Mouse (Mus musculus) urinary bladder, postnatal 36 days (tissue): Measurements from ENCODE around the gene Atp1a1.
A peak's percentile ranks its signal among the peaks of the same experiment; 100 is the strongest.

Source experiments
- DNase-seq, 2 experiments: peaks; one replicate each; pipeline ENCODE4 v3.0.0; 2022; ENCODE audit warnings: low spot score in 2 of 2, mixed read lengths in 1 of 2

The Atp1a1 gene

GRCm38 (mm10) chr3:101552621-101553620 is 51.6 kb downstream of the Atp1a1 start:
- peak in 1 of 2 experiments; percentile 14 for DNase-seq

GRCm38 (mm10) chr3:101551457-101552230 is 52.8 kb downstream of the Atp1a1 start:
- no peak for DNase-seq

GRCm38 (mm10) chr3:101549749-101550148 is 54.7 kb downstream of the Atp1a1 start:
- no peak for DNase-seq

- no peak for DNase-seq
Measured at GRCm38 (mm10) chr3:101544116-101544515, 60.4 kb downstream of the Atp1a1 start.

GRCm38 (mm10) chr3:101541571-101541970 is 62.9 kb downstream of the Atp1a1 start:
- no peak for DNase-seq

GRCm38 (mm10) chr3:101540568-101540967 is 63.9 kb downstream of the Atp1a1 start:
- DNase-seq = no peak

DNA sequence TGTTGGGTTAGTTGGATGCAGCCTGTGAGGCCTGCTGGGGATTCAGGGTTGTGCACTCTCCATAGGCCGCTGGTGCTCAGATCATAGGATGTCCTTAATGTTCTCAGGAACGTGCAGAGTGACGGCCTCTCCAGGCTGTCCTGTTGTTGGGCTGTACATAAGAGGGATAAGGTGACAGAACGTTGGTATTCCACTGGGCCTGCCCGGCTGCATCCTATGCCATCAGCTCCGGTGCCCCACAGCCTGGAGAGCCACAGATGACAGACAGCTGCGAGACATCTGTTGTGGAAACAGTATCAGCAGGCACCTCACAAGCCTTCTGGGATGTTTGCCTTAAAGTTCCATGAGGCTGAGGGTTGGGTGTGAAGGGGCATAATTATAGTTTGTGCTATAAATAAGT is 68.2 kb downstream of the Atp1a1 start:
- no peak for DNase-seq

DNA sequence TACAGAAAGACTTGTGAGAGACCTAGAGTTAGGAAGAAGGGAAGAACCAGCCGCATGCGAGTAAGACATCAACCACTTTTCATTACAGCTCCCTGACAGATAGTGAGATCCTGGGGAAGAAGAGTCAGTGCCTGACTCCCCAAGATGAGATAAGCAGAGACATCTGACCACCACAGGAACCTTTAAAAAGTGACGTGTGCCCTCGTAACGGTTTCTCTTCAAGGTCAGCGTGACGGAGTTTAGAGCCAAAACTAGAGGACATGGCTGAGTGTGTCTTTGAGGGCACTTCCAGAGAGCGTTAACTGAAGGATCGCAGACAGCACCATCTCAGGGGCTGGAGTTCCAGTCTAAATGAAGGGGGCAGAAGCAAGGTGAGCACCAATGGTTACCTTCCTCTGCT is 70.2 kb downstream of the Atp1a1 start:
- DNase-seq = no peak

- DNase-seq = no peak
Measured at GRCm38 (mm10) chr3:101533373-101533772, 71.1 kb downstream of the Atp1a1 start.

DNA sequence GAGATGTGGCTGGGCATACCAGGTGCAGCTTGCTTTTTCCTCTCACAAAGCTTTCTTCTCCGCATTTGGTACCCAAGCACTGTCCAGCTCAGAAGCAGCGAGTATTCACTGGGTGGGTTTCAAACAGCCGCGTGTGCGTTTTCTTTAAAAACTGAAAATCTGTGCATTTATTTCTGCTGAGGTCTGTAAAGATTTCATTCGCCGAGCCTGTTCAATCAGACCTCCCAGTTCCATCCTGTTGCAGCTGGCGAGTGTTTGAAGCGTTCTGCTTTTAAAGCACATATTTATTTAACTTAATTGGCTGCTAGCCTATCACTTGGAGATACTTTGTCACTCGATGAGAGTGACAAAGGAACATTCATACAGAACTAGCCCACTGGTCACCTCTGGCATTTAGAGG is 73.6 kb downstream of the Atp1a1 start:
- no peak for DNase-seq

DNA sequence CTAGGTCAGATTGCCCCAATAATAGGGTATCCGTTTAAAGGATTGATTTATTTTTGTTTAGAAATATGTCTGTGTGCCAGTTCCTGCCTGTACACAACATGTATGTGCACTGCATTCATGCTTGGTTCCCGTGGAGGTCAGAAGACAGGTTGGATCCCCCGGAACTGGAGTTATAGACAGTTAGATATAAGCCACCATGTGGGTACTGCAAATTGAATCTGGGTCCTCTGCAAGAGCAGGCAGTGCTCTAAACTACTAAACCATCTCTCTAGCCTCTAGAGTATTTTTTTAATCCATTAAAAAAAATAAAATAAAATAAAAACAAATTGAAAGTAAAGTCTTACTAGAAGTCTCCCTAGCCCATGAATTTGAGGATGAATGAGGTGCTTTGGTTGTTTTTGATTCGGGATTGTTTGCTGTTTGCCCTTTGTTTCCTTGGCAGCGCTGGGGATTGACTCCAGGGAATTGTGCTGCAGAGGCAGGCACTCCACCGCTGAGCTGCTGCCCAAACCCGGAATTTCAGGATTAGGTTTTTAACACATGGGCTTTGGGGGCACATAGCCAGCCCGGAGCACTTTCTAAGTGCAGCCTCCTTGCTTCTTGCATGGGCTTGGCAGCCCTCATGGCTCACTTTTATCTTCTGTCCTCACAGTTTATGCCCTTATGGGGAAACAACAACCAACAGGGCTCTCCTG is 75.4 kb downstream of the Atp1a1 start:
- no peak for DNase-seq

GRCm38 (mm10) chr3:101528157-101528899 is 76.2 kb downstream of the Atp1a1 start:
- DNase-seq = peak in 1 of 2 experiments; percentile 51

- no peak for DNase-seq
Measured at GRCm38 (mm10) chr3:101526603-101527002, 77.9 kb downstream of the Atp1a1 start.
